Mouse (Mus musculus) cortical plate, adult 2 months (tissue): ENCODE measurements at regions not wholly inside any gene's neighbourhood (a gene's known extent, or its start where the extent isn't known, plus 50 kb on each side); places are given as distances from the start of the nearest gene placed in this dataset.
A peak's percentile ranks its signal among the peaks of the same experiment; 100 is the strongest.

Source experiments
- H3K27ac ChIP-seq: fragments of 200-500 bp; 2 replicates; pipeline ENCODE4 v1.5.1; 2012; ENCODE audit warnings: low read length, control low read depth, inconsistent platforms; ENCODE audit not compliant: insufficient read depth
- H3K4me1 ChIP-seq: fragments of 200-500 bp; 2 replicates; pipeline ENCODE4 v1.6.1; 2011; ENCODE audit warnings: low read length; ENCODE audit not compliant: control insufficient read depth, insufficient read depth
- H3K4me3 ChIP-seq: fragments of 200-500 bp; 2 replicates; pipeline ENCODE4 v1.5.1; 2011; ENCODE audit warnings: mild to moderate bottlenecking, low read length, control low read depth; ENCODE audit not compliant: insufficient read depth
- CTCF ChIP-seq: fragments of 200-500 bp; IDR thresholded peaks from 2 replicates; pipeline ENCODE4 v1.5.1; 2011; ENCODE audit warnings: mild to moderate bottlenecking, control low read depth, low read length; ENCODE audit not compliant: insufficient read depth; ENCODE audit errors: extremely low read depth
- POLR2A ChIP-seq: fragments of 200-500 bp; IDR thresholded peaks from 2 replicates; pipeline ENCODE4 v1.6.1; 2011; ENCODE audit warnings: mild to moderate bottlenecking, low read length, control low read depth; ENCODE audit not compliant: insufficient read depth; ENCODE audit errors: extremely low read depth

DNA sequence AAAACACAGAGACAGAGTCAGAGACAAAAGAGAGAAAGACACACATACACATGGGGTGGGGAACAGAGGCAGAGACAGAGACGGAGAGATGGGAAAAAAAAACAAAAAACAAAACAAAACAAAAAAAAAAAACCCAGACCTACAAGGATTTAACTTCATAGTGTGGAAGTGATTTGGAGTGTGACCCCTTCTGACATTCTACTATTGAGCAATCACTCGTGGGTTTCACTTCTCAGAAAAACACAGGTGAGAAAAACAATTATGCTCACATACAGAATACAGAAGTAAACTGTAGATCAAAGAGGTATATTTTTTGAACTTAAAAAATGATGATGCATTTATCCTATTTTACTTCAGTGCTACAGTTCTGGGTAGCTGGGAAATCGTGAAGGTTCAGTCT lies 326.7 kb upstream of the Actbl2 start:
- H3K27ac ChIP-seq = no peak overlapping the region
- no peak for TF ChIP-seq POLR2A
- TF ChIP-seq CTCF = no peak

DNA sequence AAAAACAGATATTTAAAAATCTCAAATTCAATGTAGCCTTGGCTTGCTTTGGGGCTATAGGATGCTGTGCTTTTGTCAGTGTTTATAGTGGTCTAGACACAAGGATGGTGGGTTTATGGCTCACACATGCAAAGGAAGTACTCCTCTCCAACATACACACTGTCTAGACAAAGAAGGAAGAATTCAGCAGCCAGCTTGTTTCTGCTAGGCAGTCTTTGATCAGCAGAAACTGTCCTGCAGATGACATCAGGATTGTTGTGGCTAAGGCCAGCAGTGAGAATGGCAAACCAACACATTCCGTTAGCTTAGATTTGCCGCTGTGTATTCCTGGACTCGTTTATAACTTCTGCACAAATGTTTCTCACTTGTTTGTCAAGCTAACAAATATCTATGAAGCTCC lies 325.9 kb upstream of the Actbl2 start:
- no peak overlapping the region for H3K4me3 ChIP-seq
- H3K27ac ChIP-seq = no peak overlapping the region
- TF ChIP-seq CTCF (no peak), POLR2A (no peak)
- H3K4me1 ChIP-seq = no peaks in the 10 kb centered on the region

More for the DNA sequence above, 326.7 kb upstream of the Actbl2 start:
- Histone ChIP-seq H3K4me1 (no peaks in the 10 kb centered on the region), H3K4me3 (no peak overlapping the region)

DNA sequence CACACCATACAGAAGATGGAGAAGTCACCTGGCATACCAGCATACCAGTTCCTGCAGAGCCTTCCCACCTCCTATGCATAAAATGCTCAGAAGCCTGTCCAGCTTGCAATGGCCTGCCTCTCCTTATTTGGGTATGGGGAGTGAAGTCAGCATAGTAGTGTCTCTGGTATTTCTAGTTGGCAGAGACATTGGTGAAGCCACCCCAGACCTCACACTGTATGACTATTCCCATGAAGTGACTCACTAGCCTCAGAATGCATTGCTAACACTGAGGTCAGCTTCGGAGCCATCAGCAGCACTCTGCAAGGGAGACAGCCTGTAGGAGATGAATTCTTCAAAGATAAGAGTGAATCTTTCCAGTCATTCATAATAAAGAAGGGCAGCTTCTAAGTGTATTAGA lies 325.2 kb upstream of the Actbl2 start:
- Histone ChIP-seq H3K27ac (no peak overlapping the region), H3K4me1 (no peaks in the 10 kb centered on the region), H3K4me3 (no peak overlapping the region)
- no peak for TF ChIP-seq POLR2A
- TF ChIP-seq CTCF = no peak

DNA sequence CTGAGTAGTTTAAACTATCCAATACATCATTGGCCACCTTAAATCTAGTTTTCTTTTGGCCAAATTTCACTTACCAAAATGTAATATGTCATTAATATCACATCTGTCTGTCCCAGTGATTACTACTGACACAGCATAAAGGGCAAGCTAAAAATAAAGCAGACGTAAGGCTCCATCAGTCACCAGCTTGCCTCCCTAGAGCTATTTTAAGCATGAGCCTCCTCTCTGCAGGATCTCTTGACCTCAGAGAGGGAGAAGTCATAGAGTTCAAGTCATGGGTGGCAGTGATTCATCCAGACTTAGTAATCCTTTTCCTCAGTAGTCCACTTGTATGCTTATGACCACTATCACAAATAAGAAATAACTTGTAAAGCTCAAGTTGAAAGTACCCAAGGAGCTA lies 313.2 kb upstream of the Actbl2 start:
- H3K4me1 ChIP-seq = no peaks in the 10 kb centered on the region

DNA sequence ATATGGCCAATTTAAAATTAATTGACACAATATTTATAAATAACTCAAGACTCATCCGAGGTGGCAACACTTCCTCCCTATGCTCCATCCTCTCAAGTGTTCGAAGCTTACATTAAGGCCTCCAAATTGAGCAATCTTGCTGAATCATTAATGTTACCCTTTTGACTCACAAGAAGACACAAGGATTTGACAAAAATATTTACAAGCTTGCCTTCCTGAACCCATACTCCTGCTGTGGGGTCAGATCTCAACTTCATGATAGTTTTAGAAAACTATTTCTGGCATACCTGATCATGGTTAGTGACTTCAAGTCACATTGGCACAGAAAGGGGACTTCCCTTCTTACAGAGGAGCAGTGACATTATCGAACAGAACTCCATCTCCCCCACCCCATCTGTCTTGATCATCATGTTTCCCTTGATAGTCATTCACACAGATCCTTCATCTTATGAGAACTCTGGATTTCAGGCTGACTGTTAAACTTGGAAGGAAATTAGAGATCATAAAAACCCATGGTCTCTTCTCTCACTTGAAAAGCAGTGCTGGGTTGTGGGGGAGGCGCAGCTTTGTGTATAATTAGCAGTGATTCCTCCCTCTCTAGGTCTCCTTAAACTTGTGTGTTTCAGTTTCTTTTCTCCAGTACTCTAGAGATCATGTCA lies 311.7 kb upstream of the Actbl2 start:
- no peak overlapping the region for H3K27ac ChIP-seq
- H3K4me1 ChIP-seq = no peaks in the 10 kb centered on the region
- no peak for TF ChIP-seq CTCF
- TF ChIP-seq POLR2A = no peak
- H3K4me3 ChIP-seq = no peak overlapping the region

More for the DNA sequence above, 313.2 kb upstream of the Actbl2 start:
- TF ChIP-seq CTCF (no peak), POLR2A (no peak)
- Histone ChIP-seq H3K4me3 (no peak overlapping the region), H3K27ac (no peak overlapping the region)

DNA sequence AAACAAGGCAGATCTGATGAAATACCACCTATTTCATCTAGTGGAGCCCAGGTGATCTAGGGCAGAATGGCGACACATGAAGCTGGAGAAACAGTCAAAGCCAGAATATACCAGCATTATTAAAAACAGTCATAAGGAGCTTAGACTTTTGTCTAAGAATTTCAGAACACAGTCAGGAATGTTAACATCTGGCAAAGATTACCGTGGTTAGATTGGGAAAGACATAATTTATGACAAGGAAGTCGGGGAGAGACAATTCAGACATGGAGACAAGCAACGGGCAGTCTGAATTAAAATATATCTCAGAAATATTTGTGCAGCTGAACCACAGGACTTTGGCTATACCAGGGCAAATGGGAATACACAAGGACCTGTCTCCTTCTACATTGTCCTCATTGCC lies 310.8 kb upstream of the Actbl2 start:
- H3K27ac ChIP-seq = no peak overlapping the region
- H3K4me1 ChIP-seq = no peaks in the 10 kb centered on the region
- no peak overlapping the region for H3K4me3 ChIP-seq
- no peak for TF ChIP-seq CTCF
- TF ChIP-seq POLR2A = no peak

DNA sequence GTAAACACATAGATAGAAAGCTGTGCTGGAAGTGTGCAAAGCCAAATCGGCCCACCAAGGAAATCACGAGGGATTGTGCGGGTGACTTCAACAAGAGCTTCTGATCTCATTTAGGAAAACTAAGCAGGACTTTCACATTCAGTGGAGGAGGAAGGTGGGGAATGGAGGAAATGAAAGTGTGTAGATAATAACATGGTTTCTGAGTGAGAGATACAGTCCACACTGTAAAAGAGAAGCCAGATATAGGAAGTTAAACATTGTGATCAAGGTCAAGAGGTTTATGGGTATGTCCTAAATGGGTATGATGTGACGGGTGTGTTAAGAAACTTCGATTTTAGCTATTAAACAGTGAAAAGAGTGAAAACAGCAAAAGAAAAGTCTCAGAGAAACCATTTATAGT lies 310.1 kb upstream of the Actbl2 start:
- Histone ChIP-seq H3K4me1 (no peaks in the 10 kb centered on the region), H3K4me3 (no peak overlapping the region), H3K27ac (no peak overlapping the region)
- TF ChIP-seq CTCF (no peak), POLR2A (no peak)

DNA sequence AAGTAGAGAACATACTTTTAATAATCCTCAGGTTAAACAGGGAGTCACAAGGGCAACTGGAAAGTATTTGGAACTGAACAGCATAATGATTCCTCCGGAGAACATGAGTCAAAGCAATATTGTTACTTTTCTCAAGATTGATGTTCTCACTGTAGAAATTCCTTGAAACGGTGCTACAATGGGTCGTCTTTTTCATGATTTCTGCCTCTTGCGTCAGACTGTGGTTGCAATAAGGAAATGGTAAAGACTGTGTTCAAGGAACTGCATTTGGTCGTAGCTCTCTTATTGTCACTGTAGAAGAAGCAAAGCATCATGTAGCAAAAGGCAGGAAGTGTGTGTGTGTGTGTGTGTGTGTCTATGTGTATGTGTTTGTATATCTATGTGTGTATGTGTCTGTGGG lies 294.6 kb upstream of the Actbl2 start:
- TF ChIP-seq CTCF (no peak), POLR2A (no peak)
- H3K27ac ChIP-seq = no peak overlapping the region
- H3K4me3 ChIP-seq = no peak overlapping the region
- H3K4me1 ChIP-seq = no peaks in the 10 kb centered on the region; the same call in 1 of the 2 replicates

DNA sequence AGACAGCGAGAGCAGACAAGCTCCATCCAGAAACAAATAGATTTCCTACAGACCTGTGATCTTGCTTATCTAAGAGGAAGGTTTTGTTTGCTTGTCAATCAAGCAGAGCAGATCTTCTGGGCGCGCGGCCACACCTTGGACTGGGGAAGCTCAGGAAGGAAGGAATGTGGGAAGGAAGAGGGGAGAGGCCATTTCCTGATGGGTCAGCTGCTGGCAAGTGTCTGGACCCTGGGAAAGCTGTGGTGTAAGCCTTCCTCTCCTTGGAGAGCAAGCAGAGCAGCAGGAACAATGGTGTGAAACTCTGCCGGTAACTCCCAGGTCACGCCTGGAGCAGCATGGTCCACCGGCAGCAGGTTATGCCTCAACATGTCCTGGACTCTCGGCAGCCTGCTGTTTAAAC lies 287.7 kb upstream of the Actbl2 start:
- Histone ChIP-seq H3K4me1 (peaks cover 4% of the 10 kb centered on the region), H3K4me3 (no peak overlapping the region), H3K27ac (peak overlapping the region; percentile 66)
- TF ChIP-seq CTCF = no peak
- no peak for TF ChIP-seq POLR2A

DNA sequence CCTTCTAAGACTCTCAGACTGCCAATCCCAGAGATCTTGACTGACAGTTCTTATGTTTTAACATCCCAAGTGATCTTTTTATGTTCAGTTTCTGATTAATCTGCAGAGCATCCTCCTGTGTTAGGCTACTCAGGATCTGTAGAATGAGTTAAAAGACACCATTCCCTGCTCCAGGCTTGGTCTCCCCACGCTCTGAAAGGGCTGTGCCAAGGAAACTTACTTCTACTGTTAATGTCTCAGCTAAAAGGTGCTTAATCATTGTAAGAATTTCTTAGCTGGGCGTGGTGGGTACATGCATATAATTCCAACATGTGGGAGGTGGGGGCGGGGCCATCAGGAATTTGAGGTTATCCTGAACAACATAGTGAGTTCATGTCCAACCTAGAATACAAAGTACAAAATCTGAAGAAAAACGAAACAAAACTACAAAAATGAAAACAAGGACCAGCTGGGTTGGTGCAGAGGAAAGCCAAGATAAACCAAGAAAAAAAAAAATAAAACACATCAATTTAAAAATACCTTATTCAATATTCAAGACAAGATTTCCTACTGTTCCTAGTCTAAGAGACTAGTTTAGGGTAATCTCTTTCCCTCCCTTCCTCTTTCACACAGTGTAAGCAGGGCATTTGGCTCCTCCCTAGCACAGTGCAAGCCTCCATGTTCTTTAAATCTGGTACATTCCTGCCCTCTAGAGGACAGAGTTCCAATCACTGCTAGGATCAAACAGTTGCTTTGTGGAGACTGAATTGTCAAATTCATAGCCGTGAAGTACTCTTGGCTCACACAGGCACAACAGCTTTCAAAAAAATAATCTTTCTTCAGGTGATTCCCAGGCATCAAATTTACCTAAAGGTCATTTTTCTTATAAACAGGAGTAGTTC lies 286.9 kb upstream of the Actbl2 start:
- peak overlapping the region; percentile 66; the same call in 1 of the 2 replicates for H3K27ac ChIP-seq
- TF ChIP-seq CTCF = peak; percentile 77
- TF ChIP-seq POLR2A = no peak
- no peak overlapping the region for H3K4me3 ChIP-seq
- H3K4me1 ChIP-seq = peaks cover 4% of the 10 kb centered on the region
